Mouse (Mus musculus) neutrophil, adult 5-6 weeks (primary cell): ENCODE results near the gene Vash2. TPM values are rescaled to one million over a fixed set of nuclear protein-coding genes. Genes with fewer than 3 reads are reported as not detected.

Source experiments
- ATAC-seq: fragments of 151-379, 151-347 bp; 2 replicates; pipeline ENCODE4 v1.8.0; 2017; ENCODE audit warnings: mild to moderate bottlenecking, moderate TSS enrichment; ENCODE audit not compliant: insufficient number of reproducible peaks, poor library complexity, low FRiP score, severe bottlenecking; ENCODE audit errors: extremely low read depth
- total RNA-seq: library from RNA; stranded (forward); fragments of 200-1000 nt; gene quantifications from 2 replicates; pipeline ENCODE4 v1.2.3, GENCODE M21; 2017

Gene Vash2
- total RNA-seq, 1 experiment from 2014 or later, result 0.23 TPM

GRCm38 (mm10) chr1:190978511-190979073 is 504 bp downstream of the Vash2 start:
- ATAC-seq, result peak; percentile 22; the same call in 1 of the 2 replicates

GRCm38 (mm10) chr1:190978001-190978400 is 1.1 kb downstream of the Vash2 start:
- ATAC-seq, result no peak

GRCm38 (mm10) chr1:190976887-190977573 is 2.1 kb downstream of the Vash2 start:
- ATAC-seq, result no peak

GRCm38 (mm10) chr1:190974833-190975232 is 4.3 kb downstream of the Vash2 start:
- ATAC-seq, result no peak

DNA sequence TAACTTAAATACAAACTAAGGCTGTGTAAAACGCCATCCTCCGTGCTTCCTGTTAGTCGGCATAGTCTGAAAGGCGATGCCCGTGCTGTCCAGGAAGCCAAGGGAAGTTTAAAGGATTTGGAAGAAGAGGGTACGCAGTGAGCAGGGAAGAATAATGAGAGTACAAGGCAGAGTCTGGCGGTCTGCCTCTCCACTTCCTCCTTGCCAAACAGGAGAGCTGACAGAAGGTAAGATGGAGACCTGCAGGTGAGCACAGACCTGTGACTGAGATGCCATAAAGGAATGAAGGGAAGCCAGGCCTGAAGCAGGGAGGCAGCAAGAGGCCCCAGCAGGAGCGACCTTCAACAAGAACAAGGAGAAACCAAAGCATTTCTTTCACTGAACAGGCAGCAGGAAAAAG is 4.9 kb downstream of the Vash2 start:
- no peak for ATAC-seq

DNA sequence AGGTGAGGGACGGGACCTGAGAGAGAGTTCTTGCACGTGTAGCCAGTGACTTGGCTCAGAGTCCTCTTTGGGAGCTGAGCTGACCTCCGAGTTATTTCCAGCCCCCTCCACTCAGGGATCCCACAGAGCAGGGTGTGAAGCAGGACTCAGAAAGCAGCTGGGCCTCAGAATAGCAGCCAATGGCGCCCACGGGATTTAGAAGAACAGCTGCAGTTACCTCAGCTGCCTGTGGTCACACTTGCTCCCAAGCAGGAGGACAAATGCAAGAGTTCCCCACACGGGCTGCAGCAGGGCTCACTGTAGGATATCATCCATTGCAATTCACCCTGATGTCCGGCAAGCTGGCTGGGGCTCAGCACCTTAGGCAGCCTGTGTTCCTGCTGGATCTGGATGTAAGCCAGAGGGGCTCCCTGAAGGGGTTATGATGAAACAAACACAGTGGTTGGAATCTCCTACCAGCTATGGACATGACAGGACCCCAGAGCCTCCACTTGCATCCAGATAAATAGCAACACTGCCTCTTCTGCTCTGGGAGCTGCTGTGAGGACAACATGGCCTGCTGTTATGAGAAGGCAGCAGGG is 6.4 kb downstream of the Vash2 start:
- no peak for ATAC-seq

GRCm38 (mm10) chr1:190971708-190972610 is 7.1 kb downstream of the Vash2 start:
- no peak for ATAC-seq

- ATAC-seq, result no peak
Measured at GRCm38 (mm10) chr1:190968010-190968409, 11.1 kb downstream of the Vash2 start.

DNA sequence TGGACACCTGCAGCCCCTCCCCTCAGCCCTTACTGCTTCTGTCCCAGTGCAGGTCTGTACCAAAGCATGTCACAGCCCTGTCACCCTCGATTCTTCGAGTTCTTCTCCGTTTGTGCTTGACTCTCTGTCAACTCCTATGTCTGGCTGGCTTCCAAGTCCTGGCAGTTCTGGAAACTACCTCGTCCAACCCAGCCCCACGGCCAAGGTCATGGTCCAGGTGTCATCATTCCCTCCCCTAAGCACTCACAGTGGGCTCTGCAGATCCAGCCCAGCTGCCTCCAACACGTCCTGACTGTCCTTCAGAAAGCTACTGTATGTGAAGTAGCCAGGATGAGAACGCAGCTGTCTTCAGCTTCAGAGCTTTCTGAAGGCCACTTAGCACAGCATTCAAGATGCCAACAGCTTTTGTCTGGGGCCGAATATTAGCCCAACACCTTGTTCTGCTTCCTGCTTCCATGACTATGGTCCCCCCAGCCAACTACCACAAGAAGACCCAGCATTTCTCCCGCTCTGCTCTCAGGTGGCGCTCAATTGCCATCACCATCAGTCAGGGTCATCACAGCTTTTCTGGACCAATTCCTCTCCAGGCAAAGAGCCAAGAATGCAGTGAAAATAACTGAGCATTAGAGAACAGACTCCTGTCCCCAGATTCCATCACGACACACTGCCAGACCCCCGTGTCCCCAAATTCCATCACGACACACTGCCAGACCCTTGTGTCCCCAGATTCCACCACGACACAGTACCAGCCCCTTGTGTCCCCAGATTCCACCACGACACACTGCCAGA is 13.9 kb downstream of the Vash2 start:
- ATAC-seq, result no peak

DNA sequence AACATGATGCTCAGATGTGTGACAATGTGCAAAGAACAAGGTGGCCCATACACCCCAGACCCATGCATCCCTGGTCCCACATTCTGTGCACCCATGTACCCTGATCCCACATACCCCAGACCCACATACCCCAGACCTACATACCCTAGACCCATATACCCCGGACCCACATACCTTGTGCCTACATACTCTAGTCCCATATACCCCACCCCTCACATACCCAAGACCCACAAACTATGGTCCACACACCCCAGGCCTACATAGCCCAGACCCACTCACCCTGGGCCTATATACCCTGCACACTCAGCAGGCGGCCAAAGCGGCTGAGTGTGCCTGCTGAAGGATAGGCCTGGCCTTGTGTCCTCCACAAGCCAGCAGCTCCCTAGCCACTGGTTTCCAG is 16.3 kb downstream of the Vash2 start:
- no peak for ATAC-seq

GRCm38 (mm10) chr1:190958821-190959220 is 20.3 kb downstream of the Vash2 start:
- ATAC-seq, result no peak

DNA sequence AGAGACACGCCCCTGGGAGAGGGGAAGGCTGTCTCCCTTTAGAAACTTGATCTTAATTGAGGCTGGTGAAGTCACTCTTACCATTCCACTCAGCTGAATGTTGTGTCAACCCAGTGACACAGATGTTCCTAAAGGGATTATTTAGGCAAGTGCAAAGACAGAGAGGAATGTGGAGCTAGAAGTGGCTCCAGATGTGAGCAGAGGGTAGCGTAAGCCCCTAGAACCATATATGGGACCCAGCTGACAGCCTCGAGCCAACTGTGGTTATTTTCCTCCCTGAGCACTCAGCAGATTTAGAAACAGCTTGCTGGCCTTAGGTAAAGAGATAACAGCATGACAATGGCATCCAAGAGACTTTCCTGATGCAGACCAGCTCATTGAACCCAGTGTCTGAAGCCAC is 26.1 kb downstream of the Vash2 start:
- no peak for ATAC-seq

DNA sequence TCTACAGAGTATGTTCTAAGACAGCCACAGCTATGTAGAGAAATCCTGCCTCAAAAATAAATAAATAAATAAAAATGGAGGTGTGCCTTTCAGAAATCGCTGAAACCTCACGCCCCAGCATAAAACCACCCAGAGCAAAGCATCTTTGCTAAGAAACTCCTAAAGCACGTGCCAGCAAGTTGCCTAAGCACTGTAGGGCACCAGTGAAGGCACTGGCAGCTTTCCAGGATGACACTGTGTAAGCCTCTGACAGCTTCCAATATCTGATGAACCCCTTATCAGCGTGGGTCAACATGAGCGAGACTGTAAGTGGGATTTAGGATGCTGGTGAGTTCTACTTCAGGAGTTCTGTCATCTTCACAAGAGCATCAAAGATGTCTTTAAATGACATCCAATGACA is 28.1 kb downstream of the Vash2 start:
- ATAC-seq, result no peak

DNA sequence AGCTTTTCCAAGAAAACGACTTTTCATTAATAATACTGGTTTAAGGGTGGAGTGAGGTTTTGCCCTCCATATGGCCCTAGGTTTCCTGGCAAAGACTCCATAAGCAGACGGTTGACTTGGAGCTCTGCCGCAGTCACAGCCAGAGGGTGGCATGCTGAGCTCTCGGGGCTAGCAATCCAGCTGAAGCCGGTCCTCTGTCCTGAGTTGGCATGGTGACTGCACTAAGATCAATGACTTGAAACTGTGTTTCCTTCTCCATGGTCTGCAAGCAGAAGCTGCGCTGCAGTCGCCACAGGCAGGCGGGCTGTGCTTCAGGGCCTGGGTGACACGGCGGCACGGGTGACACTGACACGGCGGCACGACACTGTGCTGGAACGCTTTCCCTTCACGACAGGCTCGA is 30.2 kb downstream of the Vash2 start:
- no peak for ATAC-seq

DNA sequence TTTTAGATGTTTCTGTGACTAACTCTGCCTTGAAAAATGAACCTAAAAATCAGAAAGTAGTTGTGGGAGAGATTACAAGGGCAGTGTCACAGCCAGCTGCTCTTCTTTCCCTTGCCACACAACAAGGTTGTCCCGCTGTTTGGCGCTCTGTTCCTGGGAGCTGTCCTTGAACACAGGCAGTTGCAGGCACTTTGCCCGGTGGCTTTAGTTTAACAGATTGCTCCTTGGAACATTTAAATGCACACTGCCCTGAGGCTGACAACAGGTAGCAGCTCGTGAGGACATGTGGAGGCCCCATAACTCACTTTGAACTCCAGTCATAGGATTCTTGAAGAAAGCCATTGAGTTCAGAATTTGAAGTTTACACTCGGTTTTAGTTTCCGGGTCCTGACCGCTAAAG is 30.7 kb downstream of the Vash2 start:
- ATAC-seq, result no peak

DNA sequence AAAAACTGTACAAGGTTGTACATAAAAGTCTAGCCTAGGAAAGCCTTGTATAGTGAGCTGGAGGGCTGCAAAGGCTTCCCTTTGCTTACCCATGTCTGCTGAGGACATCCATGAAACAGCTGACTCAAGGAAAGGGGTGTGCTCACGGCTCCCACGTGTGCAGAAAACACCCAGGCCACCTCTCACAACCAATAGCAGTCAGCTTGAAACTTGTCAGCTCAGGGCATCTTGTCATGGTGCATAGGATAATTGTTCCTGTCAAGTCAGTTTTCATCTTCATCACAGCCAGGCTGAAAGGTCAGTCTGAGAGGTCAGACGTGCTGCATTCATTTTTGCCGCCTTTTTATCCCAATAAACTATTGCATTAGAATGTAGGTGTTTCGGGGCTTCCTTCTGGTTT is 31.1 kb downstream of the Vash2 start:
- ATAC-seq, result no peak

GRCm38 (mm10) chr1:190944109-190944760 is 34.9 kb downstream of the Vash2 start:
- ATAC-seq, result peak; percentile 73; the same call in 1 of the 2 replicates

DNA sequence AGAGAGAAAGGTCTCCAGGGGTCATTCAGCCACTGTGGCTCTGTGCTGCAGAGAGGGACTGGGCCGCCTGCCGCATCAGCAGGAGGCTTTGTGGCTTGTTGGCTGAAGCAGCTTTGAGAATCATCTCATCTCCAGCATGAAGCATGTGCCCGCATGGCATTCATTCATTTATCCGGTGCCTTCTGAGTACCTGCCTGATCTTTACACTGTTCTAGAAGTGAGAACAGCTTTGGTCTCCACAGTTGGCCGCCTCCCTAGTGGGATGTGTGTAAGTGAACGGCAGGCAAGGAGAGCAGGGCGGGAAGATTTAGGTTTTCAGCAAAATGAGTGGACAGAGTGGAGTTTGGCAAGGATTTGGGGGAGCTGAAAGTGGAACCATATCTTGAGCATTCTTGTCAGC is 39.3 kb downstream of the Vash2 start:
- no peak for ATAC-seq
